Mouse (Mus musculus) cerebellum, adult 9-11 months (tissue): ENCODE data around the gene Tnpo1.
"Not testable (repeated sequence)": the region's sequence is repeated elsewhere in the genome, so short reads cannot be mapped to it uniquely, and the experiment has no call there.

Experiments
- DNase-seq: peaks from one replicate; pipeline ENCODE4 v3.0.0; 2022

Tnpo1 gene

GRCm38 (mm10) chr13:98883774-98884173 is 42.4 kb downstream of the Tnpo1 start:
- DNase-seq = no peak

DNA sequence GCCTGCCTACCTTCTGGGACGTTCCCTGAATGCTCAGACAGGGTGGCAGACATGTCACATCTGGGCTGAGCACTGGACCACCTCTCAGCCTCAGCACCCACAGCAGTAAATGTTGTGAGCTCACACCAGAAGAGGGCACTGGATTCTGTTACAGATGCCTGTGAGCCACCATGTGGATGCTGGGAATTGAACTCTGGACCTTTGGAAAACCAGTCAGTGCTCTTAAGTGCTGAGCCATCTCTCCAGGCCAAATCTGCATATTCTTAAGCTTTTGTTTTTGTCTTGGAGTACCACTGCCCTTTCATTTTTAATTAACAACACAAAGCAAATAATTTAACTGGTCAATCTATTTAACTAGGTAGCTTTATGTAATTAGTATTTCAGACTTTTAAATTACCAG is 44.2 kb downstream of the Tnpo1 start:
- no peak for DNase-seq

DNA sequence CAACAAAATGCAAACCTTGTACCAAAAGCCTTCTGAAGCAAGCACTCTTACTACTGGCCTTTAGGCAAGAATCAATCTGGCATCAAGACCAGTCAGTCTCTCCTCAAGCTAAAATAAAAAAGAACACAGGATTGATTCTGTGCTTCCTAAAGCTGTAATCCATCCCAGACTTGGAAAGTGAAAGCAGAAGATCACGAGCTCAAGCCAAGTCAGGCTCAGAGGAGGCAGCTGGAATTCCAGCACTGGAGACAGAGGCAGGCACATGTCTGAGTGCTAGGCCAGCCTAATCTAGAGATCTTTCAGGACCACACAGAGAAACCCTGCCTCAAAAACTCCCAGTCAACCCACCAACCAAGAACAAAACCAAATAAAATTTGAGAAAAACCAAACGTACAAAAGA is 45.8 kb downstream of the Tnpo1 start:
- no peak for DNase-seq

DNA sequence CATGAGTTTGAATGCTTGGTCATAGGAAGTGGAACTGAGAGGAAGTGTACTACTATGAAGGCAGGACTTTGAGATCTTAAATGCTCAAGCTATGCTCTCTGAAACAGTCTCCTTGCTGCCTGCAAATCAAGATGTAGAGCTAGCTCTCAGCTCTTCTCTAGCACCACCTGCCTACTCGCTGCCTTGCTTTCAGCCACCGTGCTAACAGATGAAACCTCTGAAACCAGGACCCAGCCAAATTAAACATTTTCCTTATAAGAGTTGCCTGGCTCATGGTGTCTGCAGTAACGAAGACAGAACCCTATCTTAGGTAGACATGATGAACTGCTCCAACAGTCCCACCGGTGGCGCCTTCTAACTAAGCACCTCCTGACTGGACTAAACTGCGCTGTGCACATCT is 46.8 kb downstream of the Tnpo1 start:
- no peak for DNase-seq

GRCm38 (mm10) chr13:98877165-98877564 is 49.0 kb downstream of the Tnpo1 start:
- no peak for DNase-seq

GRCm38 (mm10) chr13:98874727-98875126 is 51.5 kb downstream of the Tnpo1 start:
- DNase-seq = no peak

GRCm38 (mm10) chr13:98872273-98872847 is 53.8 kb downstream of the Tnpo1 start:
- no peak for DNase-seq

GRCm38 (mm10) chr13:98871263-98871662 is 54.9 kb downstream of the Tnpo1 start:
- no peak for DNase-seq

GRCm38 (mm10) chr13:98868236-98868923 is 57.8 kb downstream of the Tnpo1 start:
- no peak for DNase-seq

DNA sequence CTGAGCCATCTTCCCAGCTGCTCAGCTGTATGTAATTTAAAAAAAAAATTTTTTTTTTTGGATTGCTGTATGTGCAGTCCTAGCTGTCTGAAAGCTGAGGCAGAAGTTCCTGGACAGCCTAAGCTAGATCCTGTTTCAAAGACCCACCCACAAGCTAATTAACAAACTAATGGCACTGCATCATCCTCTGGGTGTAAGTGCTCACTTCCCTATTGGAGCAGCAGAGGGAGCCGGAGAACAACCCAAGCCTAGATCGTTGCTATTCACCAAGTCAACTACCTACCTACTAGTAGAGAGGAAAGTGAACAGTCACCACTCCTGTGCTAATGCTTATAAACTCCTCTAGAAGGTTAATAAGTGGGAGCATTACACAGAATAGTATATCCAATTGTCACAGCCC is 58.4 kb downstream of the Tnpo1 start:
- DNase-seq = peak; percentile 18

- DNase-seq = no peak
These were observed 70.9 kb downstream of the Tnpo1 start for GRCm38 (mm10) chr13:98855291-98855690.

GRCm38 (mm10) chr13:98845794-98846193 is 80.4 kb downstream of the Tnpo1 start:
- no peak for DNase-seq

GRCm38 (mm10) chr13:98836423-98837088 is 89.6 kb downstream of the Tnpo1 start:
- DNase-seq = no peak

DNA sequence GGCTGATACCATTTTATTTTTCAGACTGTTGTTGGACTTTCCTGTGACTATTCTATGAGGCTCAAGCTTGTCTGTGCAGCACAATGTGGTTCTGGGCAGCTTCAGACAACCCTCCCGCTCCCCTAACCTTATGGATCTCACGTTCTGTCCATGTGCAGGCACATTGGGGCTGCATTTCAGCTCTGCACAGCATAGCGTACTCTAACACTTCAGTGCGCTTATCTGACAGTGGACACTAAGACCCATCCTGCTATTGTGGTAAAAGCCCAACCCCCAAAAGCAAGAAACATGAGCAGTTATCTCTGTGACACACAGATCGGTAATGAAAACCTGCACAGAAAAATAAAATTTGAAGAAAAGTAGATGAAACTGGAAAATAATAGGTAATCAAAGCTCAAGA is 90.4 kb downstream of the Tnpo1 start:
- DNase-seq = no peak

DNA sequence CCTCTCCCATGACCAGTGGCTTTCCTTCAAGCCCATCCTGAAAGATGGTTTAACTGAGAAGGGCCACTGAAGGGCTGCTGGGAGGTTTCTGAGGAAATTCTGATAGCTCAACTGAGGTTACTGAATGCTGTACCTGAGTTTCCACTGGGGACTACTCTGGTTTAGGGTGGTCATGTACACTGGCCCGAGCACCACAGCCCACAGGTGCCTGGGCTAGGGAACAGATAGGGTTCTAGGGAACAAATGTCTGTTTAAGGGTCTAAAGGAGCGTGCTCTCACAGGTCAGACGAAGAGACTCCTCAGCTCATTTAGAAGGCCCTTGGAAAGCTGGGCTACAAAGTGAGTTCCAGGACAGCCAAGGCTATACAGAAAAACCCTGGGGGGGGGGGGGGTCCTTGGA is 91.5 kb downstream of the Tnpo1 start:
- no peak for DNase-seq

DNA sequence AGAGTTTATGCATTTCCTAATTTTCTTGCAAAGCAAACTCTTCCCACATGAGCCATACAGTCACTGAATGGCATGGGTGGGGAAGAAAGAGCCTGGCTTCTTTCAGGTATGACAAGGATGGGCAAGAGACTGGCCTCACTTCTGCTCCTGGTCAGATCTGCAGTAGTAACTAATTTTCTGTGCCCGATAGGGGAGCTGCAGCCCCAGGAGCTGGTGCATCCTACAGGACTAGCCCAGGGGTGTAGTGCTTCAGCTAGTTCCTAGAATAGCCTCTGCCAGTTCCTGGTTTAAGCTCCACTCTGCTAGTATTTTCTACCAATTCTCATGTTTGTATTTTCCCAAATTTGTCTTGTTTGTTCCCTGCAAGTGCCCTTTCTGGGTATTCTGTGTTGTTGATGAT is 92.0 kb downstream of the Tnpo1 start:
- no peak for DNase-seq

- no peak for DNase-seq
These were observed 93.4 kb downstream of the Tnpo1 start for GRCm38 (mm10) chr13:98832451-98833450.

DNA sequence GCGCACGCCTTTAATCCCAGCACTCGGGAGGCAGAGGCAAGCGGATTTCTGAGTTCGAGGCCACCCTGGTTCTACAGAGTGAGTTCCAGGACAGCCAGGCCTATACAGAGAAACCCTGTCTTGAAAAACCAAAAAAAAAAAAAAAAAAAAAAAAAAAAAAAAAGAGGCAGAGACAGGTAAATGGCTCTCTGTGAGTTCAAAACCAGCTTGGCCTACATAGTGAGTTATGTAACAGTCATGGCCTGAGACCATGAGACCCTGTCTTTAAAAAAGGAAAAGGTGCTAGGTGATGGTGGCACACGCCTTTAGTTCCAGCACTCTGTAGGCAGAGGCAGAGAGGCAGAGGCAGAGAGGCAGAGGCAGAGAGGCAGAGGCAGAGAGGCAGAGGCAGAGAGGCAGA is 97.2 kb downstream of the Tnpo1 start:
- not testable (repeated sequence) for DNase-seq

DNA sequence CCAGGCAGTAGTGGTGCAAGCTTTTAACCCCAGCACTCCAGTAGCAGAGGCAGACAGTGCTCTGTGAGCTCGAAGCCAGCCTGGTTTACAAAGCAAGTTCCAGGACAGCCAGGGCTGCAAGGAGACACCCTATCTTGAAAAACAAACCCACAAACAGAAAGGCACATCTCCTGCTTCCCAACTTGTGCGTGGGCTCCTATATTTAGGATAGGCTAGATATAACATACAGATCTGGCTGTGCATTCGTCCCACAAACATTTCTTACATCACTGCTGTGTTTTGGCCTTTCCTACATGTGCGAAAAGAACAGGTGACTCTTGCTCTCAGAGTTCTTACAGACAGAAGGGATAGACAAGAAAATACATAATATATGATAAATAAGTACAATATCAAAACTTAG is 100.6 kb downstream of the Tnpo1 start:
- DNase-seq = no peak

GRCm38 (mm10) chr13:98819094-98819493 is 107.1 kb downstream of the Tnpo1 start:
- no peak for DNase-seq

DNA sequence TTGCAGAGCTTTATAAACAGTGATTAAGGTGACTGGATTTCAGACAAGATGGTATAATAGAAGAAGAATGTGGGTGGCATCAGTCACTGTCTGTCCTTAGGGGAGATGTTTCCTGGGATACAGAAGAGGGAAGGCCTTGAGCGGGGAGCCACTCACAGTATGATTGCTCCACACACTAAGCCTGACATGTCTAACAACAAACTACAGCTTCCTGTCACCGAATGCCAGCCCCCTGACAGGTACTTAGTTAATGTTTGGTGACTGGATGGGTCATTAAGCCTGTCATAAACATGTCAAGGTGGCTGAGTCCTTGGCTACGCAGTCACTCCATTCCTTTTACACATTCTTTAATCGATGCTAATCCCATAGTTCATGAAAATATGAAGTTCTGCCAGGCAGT is 108.0 kb downstream of the Tnpo1 start:
- no peak for DNase-seq

GRCm38 (mm10) chr13:98817766-98818165 is 108.4 kb downstream of the Tnpo1 start:
- DNase-seq = no peak

DNA sequence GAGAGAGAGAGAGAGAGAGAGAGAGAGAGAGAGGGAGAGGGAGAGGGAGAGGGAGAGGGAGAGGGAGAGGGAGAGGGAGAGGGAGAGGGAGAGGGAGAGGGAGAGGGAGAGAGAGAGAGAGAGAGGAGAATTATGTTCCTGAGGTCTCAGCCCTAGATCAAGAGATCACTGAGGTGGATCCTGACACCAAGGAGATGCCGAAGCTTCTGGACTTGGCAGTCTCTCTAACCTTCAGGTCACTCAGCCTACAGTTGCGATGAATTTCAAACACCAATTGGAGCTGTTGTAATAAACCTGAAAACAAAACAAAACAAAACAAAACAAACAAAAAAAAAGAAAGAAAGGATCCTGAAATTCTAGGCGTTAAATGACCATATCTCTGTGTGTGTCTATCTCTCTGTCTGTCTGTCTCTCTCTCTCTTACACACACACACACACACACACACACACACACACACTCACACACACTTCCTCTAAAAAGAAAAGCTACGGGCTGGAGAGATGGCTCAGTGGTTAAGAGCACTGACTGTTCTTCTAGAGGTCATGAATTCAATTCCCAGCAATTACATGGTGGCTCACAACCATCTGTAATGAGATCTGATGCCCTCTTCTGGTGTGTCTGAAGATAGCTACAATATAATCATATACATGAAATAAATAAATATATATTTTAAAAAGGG is 109.1 kb downstream of the Tnpo1 start:
- not testable (repeated sequence) for DNase-seq
